Mouse (Mus musculus) thymus, postnatal 25 days (tissue): ENCODE data around the gene Amotl1.

ENCODE experiments used
- DNase-seq: peaks from one replicate; pipeline ENCODE4 v3.0.0; 2022

The Amotl1 gene

GRCm38 (mm10) chr9:14641310-14642067 lies 3.4 kb downstream of the Amotl1 start:
- DNase-seq, result no peak

- no peak for DNase-seq
Observed at GRCm38 (mm10) chr9:14636244-14636643, 8.6 kb downstream of the Amotl1 start.

- no peak for DNase-seq
Observed at GRCm38 (mm10) chr9:14635551-14635950, 9.3 kb downstream of the Amotl1 start.

GRCm38 (mm10) chr9:14634155-14634554 lies 10.7 kb downstream of the Amotl1 start:
- DNase-seq, result no peak

- DNase-seq, result no peak
Observed at GRCm38 (mm10) chr9:14632365-14633163, 12.3 kb downstream of the Amotl1 start.

GRCm38 (mm10) chr9:14631729-14632128 lies 13.1 kb downstream of the Amotl1 start:
- DNase-seq, result no peak

- no peak for DNase-seq
Observed at GRCm38 (mm10) chr9:14627525-14627924, 17.3 kb downstream of the Amotl1 start.

GRCm38 (mm10) chr9:14625961-14626360 lies 18.9 kb downstream of the Amotl1 start:
- no peak for DNase-seq

- DNase-seq, result no peak
Observed at GRCm38 (mm10) chr9:14625024-14625423, 19.8 kb downstream of the Amotl1 start.

GRCm38 (mm10) chr9:14623928-14624327 lies 20.9 kb downstream of the Amotl1 start:
- no peak for DNase-seq

- DNase-seq, result no peak
Observed at GRCm38 (mm10) chr9:14623250-14623649, 21.6 kb downstream of the Amotl1 start.

GRCm38 (mm10) chr9:14622848-14623247 lies 22.0 kb downstream of the Amotl1 start:
- DNase-seq, result no peak

- DNase-seq, result no peak
Observed at GRCm38 (mm10) chr9:14620107-14620506, 24.7 kb downstream of the Amotl1 start.

GRCm38 (mm10) chr9:14614931-14615880 lies 29.6 kb downstream of the Amotl1 start:
- DNase-seq, result no peak

GRCm38 (mm10) chr9:14614205-14614930 lies 30.5 kb downstream of the Amotl1 start:
- DNase-seq, result no peak

- no peak for DNase-seq
Observed at GRCm38 (mm10) chr9:14613308-14614204, 31.3 kb downstream of the Amotl1 start.

- DNase-seq, result no peak
Observed at GRCm38 (mm10) chr9:14612588-14612987, 32.3 kb downstream of the Amotl1 start.

GRCm38 (mm10) chr9:14608521-14608920 lies 36.3 kb downstream of the Amotl1 start:
- DNase-seq, result no peak

GRCm38 (mm10) chr9:14607464-14607863 lies 37.4 kb downstream of the Amotl1 start:
- DNase-seq, result no peak

- no peak for DNase-seq
Observed at GRCm38 (mm10) chr9:14605992-14606391, 38.9 kb downstream of the Amotl1 start.

GRCm38 (mm10) chr9:14604363-14604762 lies 40.5 kb downstream of the Amotl1 start:
- DNase-seq, result no peak
